Mouse (Mus musculus) megakaryocyte-erythroid progenitor cell, adult 5-6 weeks (primary cell): ENCODE data around the gene S100a3. TPM values are rescaled to one million over a fixed set of nuclear protein-coding genes. Genes with fewer than 3 reads are reported as not detected.

Experiments used
- ATAC-seq: replicated peaks from 2 replicates; pipeline ENCODE4 v1.8.0; 2016; ENCODE audit warnings: mild to moderate bottlenecking, inconsistent platforms; ENCODE audit not compliant: severe bottlenecking, poor library complexity, low FRiP score, low TSS enrichment
- total RNA-seq, 2 experiments: library from RNA; stranded (forward) in 1 of 2; stranded (reverse) in 1 of 2; fragments of 200-1000, 215-1000 nt in 1 of 2; fragments of >200 nt in 1 of 2; fragmentation: Nextera tagmentation in 1 of 2; gene quantifications; 2 replicates each; pipeline ENCODE4 v1.2.3; 2014 to 2017

The S100a3 gene
- total RNA-seq, 2 experiments from 2014 or later, result not detected

DNA sequence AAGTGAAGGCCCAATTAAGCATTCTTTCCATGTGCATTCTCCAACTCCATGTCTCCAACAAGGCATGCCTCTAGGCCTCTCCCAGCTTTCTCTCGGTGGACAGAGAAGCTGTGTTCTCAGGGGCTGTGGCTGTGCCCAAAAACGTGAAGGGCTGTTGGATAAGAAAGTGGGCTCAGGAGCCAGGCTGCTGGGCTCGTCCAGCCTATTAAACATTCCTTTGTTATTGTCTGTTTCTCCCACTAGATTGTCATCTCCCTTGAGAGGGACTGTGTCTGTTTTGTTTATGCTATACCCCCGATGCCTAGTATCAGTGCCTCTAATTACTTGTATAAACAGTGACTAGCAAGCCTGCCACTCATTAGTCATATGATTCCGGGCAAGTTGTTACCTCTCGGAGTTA lies 37.4 kb downstream of the S100a3 start:
- ATAC-seq, result no peak

DNA sequence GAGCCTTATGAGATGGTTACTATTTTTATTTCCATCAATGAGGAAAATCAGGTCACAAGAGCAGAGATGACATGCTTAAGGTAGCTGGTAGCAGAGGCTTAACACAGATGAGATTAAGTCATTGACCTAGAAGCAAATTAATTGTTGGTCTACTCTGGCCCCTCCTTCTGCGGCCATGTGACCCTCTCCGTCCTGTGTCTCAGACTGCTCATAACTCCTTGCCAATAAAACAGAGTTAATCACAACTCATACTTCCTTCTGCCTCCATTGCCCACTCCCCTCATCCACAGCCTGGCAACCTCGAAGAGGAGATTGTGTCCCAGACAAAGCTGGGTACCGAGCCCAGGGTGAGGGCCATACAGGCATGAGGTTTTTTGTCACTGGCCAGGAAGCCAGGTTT lies 37.8 kb downstream of the S100a3 start:
- ATAC-seq, result no peak

DNA sequence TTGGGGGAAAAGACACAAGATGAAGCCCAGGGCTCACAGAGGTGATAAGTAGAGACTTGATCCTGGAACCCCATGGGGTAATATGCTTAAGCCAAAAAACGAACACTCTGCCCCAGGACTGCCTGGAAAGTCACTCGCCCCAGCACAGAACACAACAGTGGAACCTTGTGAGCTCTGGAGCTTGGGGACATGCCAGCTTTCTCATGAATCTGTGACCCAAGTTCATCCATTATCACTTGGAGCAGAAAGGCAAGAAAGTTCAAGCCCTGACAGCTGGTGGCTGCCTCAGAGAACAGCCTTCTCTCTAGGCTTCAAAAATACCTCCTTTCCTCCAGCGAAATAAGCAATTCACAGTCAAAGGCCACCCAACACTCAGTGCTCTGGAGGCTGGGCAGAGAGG lies 39.0 kb downstream of the S100a3 start:
- ATAC-seq, result no peak

DNA sequence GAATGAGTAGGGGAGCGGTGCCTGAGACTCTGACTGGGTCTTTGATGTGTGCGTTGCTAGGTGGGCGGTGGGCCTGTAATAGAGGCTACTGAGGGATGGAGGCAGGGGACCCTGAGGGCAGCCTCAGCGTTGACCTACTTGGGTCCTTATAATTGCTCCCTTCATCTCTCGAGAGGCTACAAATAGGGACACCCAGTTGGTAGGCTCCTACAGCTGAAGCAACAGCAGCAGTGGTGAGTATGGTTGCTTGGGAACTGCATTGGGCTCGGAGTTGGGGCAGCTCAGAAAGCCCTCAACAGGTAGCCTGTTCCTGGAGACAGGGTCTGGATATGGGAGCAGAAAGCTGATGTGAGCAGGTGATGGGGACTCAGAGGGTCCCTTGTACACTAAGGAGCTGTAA lies 39.7 kb downstream of the S100a3 start:
- no peak for ATAC-seq

DNA sequence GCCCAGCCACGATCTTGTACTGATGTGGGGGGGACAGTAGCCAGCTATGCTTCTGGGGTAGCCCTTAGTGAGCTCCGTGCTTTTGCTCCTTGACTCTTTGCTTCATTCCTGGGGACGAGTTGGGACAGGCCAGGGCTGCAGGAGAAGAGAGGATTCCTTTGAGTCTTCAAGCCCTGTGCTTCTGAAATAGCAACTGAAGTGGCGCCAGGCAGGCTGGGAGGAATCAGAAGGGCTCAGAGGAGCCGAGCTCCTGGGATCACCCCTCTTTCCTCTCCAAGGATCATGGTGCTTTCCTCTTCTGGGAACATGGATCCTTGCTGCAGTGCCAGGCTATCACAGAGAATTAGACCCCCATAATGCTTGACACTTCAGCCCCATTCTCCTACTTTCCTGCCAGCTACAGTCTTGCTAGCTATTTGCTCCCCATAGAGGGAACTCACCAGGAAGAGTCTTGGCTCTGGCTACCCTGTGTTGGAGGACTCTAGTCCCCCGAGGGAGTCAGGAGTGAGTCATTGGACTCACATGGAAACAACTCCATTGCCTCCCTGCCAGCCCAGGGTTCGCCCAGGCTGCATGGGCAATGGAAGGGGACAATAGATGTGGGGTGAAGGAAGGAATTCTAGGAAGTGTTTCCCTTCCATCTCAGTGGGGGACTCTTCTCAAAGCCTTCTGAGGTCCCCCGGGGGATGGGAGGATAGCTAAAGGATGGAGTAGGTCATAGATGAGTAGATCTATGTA lies 40.2 kb downstream of the S100a3 start:
- no peak for ATAC-seq

DNA sequence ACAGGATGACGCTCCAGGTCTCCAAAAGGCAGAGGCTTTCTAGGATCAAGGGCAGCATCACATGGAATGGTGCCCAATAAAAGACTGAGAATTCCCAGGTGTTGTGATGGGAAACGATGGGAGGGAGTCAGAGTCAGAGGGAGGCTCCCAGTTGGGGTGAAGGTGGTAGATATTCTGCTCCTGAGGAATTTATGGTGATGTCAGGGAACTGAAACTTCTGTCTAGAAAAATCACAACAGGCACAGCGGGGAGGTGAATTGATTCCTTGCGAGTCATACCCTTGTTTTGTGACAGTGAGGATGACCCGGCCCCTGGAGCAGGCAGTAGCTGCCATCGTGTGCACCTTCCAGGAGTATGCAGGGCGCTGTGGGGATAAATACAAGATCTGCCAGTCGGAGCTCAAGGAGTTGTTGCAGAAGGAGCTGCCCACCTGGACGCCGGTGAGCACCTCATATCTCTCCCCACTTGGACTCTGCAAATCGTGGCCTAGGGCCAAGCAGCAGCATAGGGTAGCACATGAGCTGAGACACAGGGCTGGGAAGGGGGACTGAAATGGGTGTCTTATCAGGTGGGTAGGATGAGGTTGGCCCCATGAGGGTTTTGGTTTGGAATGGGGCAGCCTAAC lies 41.2 kb downstream of the S100a3 start, which contains the start of gene Gm42674:
Gm42674 (plus strand) TSS at position 419 of the 625 bp plus-strand sequence.
- ATAC-seq, result no peak

DNA sequence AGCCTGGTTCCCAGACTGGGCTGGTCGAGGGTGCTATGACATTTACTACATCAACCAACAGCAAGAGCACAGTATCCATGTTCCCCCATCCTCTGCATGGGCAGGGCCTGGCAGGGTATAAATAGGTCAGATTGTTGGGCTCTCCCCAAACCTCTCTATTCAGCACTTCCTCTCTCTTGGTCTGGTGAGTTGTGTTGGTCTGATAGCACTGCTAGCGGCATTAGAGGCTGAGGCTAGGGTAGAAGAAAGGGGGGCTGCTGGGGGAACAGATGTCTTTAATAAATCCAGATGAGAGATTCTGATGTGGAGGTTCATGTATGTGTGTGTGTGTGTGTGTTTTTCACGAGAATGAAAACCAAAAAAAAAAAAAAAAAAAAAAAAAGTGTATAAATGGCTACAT lies 43.2 kb downstream of the S100a3 start, which contains the start of gene S100a4:
S100a4 (plus strand) TSS at position 149 of the 400 bp plus-strand sequence.
- peak; percentile 64 for ATAC-seq

DNA sequence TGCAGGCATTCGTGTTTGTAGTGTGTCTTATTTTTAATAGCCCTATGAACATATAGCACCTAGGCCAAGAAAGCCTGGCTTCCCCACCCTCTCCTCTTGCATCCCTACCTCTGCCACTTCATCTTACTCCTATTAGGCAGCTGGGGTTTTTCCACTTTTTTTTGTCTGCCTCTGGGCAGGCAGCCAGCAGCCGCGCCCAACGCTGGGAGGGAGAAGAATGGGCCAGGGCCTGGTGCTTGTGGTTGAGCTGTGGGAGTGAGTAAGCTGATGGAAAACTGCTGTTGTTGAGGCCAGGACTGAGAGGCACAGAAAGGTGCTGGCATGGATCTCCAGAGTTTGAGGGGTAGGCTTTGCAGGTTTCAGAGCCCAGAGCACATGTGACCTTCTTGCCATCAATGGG lies 44.0 kb downstream of the S100a3 start:
- peak; percentile 73 for ATAC-seq

DNA sequence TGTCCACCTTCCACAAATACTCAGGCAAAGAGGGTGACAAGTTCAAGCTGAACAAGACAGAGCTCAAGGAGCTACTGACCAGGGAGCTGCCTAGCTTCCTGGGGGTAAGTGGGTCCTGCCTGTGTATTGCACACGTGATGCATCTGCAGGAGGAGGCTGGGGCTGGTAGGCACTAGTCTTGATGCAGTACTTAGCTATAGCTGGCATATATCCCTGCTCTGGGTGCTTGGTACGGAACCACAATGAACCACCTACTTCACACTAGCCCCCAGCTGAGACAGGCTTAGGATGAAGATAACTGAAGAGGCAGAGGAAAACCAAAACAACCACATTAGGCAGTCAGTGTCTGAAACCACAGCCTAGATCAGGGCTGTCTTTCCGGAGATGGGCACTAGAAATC lies 44.7 kb downstream of the S100a3 start:
- ATAC-seq, result 0 out of 2 replicates have a peak, but pooled peaks have one; percentile 14

DNA sequence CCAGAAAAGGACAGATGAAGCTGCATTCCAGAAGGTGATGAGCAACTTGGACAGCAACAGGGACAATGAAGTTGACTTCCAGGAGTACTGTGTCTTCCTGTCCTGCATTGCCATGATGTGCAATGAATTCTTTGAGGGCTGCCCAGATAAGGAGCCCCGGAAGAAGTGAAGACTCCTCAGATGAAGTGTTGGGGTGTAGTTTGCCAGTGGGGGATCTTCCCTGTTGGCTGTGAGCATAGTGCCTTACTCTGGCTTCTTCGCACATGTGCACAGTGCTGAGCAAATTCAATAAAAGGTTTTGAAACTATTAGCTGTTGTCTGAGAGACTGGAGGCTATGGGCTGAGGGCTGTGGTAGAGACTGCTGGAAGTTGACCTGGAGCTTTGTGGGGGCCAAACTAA lies 45.4 kb downstream of the S100a3 start:
- ATAC-seq, result no peak

DNA sequence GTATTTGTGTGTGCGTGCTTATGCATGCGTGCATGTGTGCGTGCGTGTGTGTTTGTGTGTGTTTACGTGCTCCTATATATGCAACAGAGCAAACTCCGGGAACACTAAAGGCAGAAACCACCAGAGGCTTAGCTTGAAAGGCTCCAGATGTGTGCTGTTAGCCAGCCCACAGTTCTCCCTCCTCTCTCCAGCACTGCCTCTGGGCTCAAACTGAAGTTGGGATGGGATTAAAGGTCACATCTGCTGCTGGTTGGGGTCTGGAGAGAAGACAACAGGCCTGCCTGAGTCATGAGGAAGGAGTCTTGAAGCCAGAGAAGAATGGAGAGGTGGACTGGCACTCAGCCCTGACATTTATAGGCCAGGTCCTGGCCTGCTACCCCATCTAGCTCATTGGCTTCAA lies 45.8 kb downstream of the S100a3 start:
- ATAC-seq, result no peak

DNA sequence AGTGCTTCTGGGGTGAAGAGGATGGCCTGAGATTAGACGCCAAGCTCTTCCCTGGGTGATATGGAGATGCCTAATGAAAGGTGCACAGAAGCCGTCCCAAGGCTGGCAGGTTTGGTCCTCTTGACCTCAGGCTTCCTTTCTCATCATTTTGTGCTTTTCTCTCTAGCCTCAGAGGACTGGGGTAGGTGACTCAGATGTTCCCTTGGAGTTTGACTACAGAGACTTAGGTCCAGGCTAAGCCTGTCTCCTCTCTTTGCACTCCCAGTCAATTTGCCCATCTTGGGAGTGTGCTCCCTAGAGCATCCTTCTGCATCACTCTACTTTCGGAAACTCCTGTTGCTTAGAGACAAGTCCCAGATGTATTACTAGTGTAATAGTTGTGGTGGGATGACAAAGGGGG lies 47.0 kb downstream of the S100a3 start:
- ATAC-seq, result no peak

DNA sequence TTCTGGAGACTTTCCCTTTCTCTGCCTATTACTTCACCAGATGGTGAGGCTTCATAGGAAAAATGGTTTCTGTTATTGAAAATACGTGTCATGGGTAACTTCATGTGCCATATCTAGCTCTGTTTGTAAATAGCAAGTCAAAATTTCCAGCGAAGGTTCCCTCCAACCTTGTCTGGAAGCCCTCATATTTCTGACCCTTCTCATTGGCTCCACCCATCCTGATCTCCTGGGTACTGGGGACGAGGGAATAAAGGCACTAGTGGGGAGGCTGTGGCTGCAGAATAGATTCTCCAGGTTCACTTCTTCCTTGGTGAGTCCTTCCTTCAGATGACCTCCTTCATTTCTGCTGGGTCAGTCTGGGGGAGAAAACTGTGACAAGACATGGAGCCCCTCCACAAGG lies 47.8 kb downstream of the S100a3 start, which contains the start of gene S100a5:
S100a5 (plus strand) TSS at position 301 of the 400 bp plus-strand sequence.
- no peak for ATAC-seq

DNA sequence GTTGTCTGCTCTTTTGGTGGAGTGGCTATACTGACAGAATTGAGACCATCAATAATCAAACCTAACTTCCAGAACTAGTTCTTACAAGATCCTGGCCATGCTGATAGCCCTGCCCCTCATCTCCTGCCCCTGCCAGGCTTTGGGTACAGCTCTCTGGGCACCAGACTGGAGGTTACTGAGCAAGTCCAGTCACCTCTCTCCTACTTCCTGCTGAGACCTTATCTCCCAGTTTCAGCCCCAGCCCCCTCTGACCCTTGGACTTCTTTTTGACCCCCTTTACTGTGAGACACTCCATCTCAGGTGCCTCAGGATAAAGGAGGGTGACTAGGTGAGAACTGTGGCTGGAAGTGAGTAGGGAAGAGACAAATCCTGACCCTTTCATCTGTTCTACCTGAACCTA lies 48.7 kb downstream of the S100a3 start:
- no peak for ATAC-seq

DNA sequence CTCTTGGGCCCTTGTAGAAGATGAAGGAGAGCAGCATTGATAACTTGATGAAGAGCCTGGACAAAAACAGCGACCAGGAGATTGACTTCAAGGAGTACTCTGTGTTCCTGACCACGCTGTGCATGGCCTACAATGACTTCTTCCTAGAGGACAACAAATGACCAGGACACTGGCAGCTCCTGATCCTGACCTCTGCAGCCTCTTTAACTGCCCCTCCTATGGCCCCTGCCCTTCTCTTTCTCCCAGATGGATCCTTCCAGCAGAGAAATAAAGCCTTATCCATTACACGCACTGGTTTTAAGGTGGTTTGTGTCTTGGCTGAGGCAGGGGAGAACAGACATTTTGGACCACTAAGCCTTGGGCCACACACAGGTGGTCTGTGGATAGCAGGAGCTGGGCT lies 51.1 kb downstream of the S100a3 start:
- no peak for ATAC-seq

DNA sequence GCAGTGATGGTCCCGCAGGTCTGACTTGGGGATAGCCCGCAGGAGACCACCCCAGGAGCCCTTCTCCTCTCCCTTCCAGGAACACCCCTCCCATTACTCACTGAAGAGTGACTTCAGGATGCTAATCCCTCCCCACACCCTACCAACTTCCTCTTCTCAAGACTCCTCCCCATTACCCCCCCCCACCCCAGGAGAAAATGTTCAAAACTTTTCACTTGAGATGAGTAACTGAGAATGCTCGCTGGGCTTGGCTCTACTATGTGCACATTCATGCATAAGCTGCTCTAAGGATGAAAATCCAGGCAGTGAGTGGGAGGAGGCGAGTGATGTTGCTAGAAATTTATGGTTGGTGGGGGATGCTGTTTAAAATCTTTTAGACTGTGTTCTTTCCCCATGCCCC lies 51.7 kb downstream of the S100a3 start:
- ATAC-seq, result no peak

DNA sequence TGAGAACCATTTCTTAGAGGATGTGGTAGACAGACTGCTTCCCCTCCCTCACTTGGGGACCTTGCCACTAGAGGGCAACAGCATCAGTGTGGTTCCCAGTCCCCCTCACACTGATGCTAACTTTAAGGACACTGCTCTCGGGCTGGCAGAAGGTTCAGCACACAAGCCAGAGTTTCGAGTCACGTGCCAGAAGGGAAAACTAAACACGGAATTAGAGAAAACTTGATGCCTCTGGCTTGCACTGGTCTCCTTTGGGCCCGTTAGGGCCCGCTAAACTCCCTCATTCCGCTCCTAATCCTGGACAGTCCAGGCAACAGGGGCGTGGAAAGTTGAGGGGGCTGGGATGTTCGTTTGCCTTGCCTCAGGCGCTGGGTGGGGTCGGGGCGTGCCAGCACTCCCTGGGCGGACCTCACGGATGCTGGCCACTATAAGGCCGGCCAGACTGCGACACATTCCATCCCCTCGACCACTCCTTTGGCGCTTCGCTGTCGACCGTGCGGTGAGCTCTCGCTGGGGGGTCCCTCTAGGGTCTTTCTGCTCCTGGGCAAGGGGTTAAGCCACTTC lies 52.4 kb downstream of the S100a3 start, which contains the start of gene S100a6:
S100a6 (plus strand) TSS at position 155 of the 564 bp plus-strand sequence.
- ATAC-seq, result peak; percentile 67

DNA sequence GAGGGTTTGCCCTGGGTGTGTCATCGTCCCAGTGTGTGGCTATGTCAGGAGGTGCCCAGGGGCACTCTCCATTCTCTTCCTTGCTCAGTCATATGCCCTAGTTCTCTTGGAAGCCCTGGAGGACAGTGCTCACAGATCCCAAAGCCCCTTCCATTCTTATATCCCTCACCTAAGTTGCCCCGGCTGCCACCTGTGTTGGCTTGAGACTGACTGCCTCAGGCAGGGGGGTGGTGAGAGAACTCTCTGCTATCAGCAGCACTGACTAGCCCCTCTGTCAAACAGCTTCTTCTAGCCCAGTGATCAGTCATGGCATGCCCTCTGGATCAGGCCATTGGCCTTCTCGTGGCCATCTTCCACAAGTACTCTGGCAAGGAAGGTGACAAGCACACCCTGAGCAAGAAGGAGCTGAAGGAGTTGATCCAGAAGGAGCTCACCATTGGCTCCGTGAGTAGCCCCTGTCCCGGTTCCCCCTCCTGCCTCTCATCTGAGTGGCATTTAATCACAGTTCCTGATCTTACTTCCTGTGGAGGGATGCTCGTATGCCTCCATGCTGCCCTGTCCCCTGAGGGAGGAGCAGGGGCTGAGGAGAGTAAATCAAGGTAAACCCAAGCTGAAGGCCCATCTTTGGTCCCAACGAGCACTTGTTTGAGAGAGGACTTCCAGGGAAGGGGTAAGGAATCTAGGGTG lies 53.2 kb downstream of the S100a3 start:
- no peak for ATAC-seq

DNA sequence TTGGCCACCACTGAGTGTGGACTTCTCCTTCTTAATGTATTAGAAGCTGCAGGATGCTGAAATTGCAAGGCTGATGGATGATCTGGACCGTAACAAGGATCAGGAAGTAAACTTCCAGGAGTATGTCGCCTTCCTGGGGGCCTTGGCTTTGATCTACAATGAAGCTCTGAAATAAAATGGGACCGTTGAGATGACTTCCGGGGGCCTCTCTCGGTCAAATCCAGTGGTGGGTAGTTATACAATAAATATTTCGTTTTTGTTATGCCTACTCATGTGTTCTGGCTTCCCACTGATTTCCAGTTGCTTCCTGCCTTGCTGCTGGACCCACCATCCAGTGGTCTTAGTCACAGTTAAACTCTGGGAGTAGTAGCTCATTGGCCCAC lies 53.8 kb downstream of the S100a3 start:
- no peak for ATAC-seq

DNA sequence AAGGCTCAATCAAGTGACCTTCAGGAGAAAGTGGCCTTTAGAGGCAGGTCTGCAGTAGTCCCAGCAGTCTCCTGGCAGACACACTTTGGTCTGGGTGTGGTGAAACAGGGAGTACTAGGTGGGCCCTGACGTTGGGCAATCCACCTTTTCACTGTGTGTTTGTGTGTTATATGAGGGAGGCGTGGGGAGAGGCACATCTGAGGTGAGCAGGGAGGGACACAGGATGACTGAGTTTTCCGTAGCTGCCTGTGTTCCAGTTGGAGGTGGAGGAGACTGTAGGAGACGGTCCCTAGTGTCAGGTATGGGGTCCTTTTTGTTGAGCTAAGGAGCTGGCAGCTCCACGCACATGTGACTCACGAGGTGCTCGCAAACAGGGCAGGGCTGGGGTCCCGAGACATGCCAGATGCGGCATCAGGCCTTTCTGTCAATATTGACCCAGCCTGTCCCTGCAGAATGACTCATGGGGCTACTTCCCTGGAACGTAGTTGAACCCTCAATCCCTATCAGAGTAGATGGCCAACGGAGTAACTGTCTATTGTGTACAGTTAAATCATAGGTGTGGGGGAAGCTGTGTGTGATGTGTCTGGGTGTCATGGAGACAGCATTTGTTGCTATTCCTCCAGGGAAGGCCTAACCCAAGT lies 54.4 kb downstream of the S100a3 start:
- no peak for ATAC-seq
